Mouse (Mus musculus) CD4-positive, CD25-positive, alpha-beta regulatory T cell, adult 2 months (primary cell): ENCODE data around the gene Iqcn.

Source experiments
- DNase-seq: peaks from one replicate; pipeline ENCODE4 v3.0.0-alpha.2; 2012; ENCODE audit warnings: low read depth, low spot score

The Iqcn gene

GRCm38 (mm10) chr8:70678679-70679078 is 24.6 kb upstream of the Iqcn start:
- no peak for DNase-seq

- DNase-seq = no peak
These were observed 23.9 kb upstream of the Iqcn start for GRCm38 (mm10) chr8:70679404-70679803.

GRCm38 (mm10) chr8:70680039-70680438 is 23.2 kb upstream of the Iqcn start:
- DNase-seq = no peak

- DNase-seq = no peak
These were observed 21.8 kb upstream of the Iqcn start for GRCm38 (mm10) chr8:70681410-70681809.

GRCm38 (mm10) chr8:70682193-70682592 is 21.1 kb upstream of the Iqcn start:
- no peak for DNase-seq

GRCm38 (mm10) chr8:70682692-70683091 is 20.6 kb upstream of the Iqcn start:
- DNase-seq = no peak

- DNase-seq = peak; percentile 90
These were observed 19.0 kb upstream of the Iqcn start for GRCm38 (mm10) chr8:70684291-70684690.

GRCm38 (mm10) chr8:70687576-70687975 is 15.7 kb upstream of the Iqcn start:
- DNase-seq = no peak

- no peak for DNase-seq
These were observed 15.1 kb upstream of the Iqcn start for GRCm38 (mm10) chr8:70688136-70688535.

- DNase-seq = no peak
These were observed 13.3 kb upstream of the Iqcn start for GRCm38 (mm10) chr8:70689892-70690390.

GRCm38 (mm10) chr8:70691230-70691629 is 12.0 kb upstream of the Iqcn start:
- no peak for DNase-seq

GRCm38 (mm10) chr8:70691727-70692231 is 11.5 kb upstream of the Iqcn start:
- DNase-seq = no peak

GRCm38 (mm10) chr8:70693636-70694035 is 9.6 kb upstream of the Iqcn start:
- peak; percentile 57 for DNase-seq

GRCm38 (mm10) chr8:70695318-70696018 is 7.8 kb upstream of the Iqcn start:
- DNase-seq = peak; percentile 84

GRCm38 (mm10) chr8:70696019-70696885 is 7.0 kb upstream of the Iqcn start:
- DNase-seq = peak; percentile 92

GRCm38 (mm10) chr8:70696946-70697345 is 6.3 kb upstream of the Iqcn start:
- DNase-seq = no peak

- DNase-seq = peak; percentile 45
These were observed 5.6 kb upstream of the Iqcn start for GRCm38 (mm10) chr8:70697366-70698250.

- DNase-seq = peak; percentile 100
These were observed 4.7 kb upstream of the Iqcn start, which contains the start of gene Jund for GRCm38 (mm10) chr8:70698310-70699109. Jund (plus strand) TSS chr8:70698949.

- no peak for DNase-seq
These were observed 4.0 kb upstream of the Iqcn start for GRCm38 (mm10) chr8:70699116-70699833.
